Mouse (Mus musculus) midbrain, postnatal 0 days (tissue): ENCODE results near the gene Atf2. TPM values are rescaled to one million over a fixed set of nuclear protein-coding genes. Genes with fewer than 3 reads are reported as not detected.
"Not testable (repeated sequence)": the region's sequence is repeated elsewhere in the genome, so short reads cannot be mapped to it uniquely, and the experiment has no call there.

Experiments
- ATAC-seq: fragments of 200-750 bp; cut with Nextera tagmentation; 2 replicates; pipeline ENCODE4 v1.8.0; 2017; ENCODE audit warnings: moderate number of reproducible peaks, mild to moderate bottlenecking, moderate TSS enrichment, moderate library complexity; ENCODE audit not compliant: low FRiP score
- DNase-seq: peaks from one replicate; pipeline ENCODE4 v3.0.0-alpha.2; 2015; ENCODE audit warnings: low spot score
- H3K27ac ChIP-seq: fragments of 300-500 bp; sonication (generic); 2 replicates; pipeline ENCODE4 v1.5.1; 2014; ENCODE audit warnings: low read depth, mild to moderate bottlenecking, low read length, mixed read lengths
- H3K27me3 ChIP-seq: fragments of 300-500 bp; sonication (generic); 2 replicates; pipeline ENCODE4 v1.6.1; 2014; ENCODE audit warnings: low read length, control low read depth, mixed read lengths; ENCODE audit not compliant: insufficient read depth
- H3K36me3 ChIP-seq: fragments of 300-500 bp; sonication (generic); 2 replicates; pipeline ENCODE4 v1.6.1; 2014; ENCODE audit warnings: low read length, control low read depth, mixed read lengths; ENCODE audit not compliant: insufficient read depth
- H3K4me1 ChIP-seq: fragments of 300-500 bp; sonication (generic); 2 replicates; pipeline ENCODE4 v1.6.1; 2014; ENCODE audit warnings: mild to moderate bottlenecking, control low read depth, antibody characterized with exemption, low read length, mixed read lengths; ENCODE audit not compliant: insufficient read depth
- H3K4me2 ChIP-seq: fragments of 300-500 bp; sonication (generic); 2 replicates; pipeline ENCODE4 v1.6.1; 2014; ENCODE audit warnings: low read depth, mild to moderate bottlenecking, low read length, mixed read lengths; ENCODE audit not compliant: poor library complexity, severe bottlenecking
- H3K4me3 ChIP-seq: fragments of 300-500 bp; sonication (generic); 2 replicates; pipeline ENCODE4 v1.5.1; 2014; ENCODE audit warnings: low read depth, mild to moderate bottlenecking, low read length, moderate library complexity
- H3K9ac ChIP-seq: fragments of 300-500 bp; sonication (generic); replicated peaks from 2 replicates; pipeline ENCODE4 v1.6.1; 2014; ENCODE audit warnings: mild to moderate bottlenecking, low read length, moderate library complexity, mixed read lengths; ENCODE audit not compliant: poor library complexity, severe bottlenecking
- H3K9me3 ChIP-seq: fragments of 300-500 bp; sonication (generic); 2 replicates; pipeline ENCODE4 v1.6.1; 2016; ENCODE audit warnings: low read length, control low read depth
- CTCF ChIP-seq: IDR thresholded peaks from 2 replicates; pipeline ENCODE4 v1.5.1; 2016; ENCODE audit warnings: antibody characterized with exemption, mild to moderate bottlenecking
- whole genome bisulfite sequencing: fragments of 180-500 bp; shearing (Covaris S2); extraction: QIAGEN DNeasy Blood & Tissue Kit; methylation state at CpG from one replicate; pipeline ENCODE4 v1.1.7; 2014; 5-methylcytosine and 5-hydroxymethylcytosine counted together
- polyA plus RNA-seq: library from polyadenylated mRNA; unstranded; fragments of >200 nt; fragmentation: Nextera tagmentation; extraction: Ambion mirVana; gene quantifications from 2 replicates; pipeline ENCODE4 v1.2.1, GENCODE M21; 2015
- total RNA-seq: library from RNA; depleted of rRNA; stranded (reverse); fragments of >200 nt; gene quantifications from 2 replicates; pipeline ENCODE4 v1.2.3, GENCODE M21; 2014

The Atf2 gene
- total and polyA plus RNA-seq, 2 experiments from 2014 or later = 82.3 to 90.6 TPM

DNA sequence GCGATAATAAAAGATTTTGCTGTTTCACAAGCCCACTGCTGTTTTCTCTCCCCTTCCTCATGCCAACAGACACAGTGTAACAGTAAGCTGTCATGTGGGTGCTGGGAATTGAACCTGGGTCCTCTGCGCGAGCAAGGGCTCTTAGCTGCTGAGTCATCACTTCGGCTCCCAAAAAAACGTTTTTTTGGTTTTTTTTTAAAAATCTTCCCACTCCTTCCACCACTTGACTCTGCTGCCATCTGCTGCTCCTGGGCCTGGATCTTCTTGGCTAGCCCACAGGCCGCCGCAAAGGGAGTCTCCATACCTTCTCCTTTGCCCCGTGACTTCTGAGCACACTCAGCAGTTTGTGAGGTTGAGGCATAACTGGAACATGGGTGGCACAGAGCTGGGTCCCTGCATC is 84.8 kb downstream of the Atf2 start:
- Histone ChIP-seq H3K9ac (no peak overlapping the region), H3K9me3 (no peaks in the 10 kb centered on the region), H3K36me3 (no peaks in the 10 kb centered on the region), H3K4me2 (no peak overlapping the region), H3K4me1 (no peaks in the 10 kb centered on the region), H3K27ac (no peak overlapping the region), H3K27me3 (no peaks in the 10 kb centered on the region), H3K4me3 (no peak overlapping the region)
- WGBS = 76% methylated on average over 8 of the region's 8 CpGs
- peak; percentile 39 for TF ChIP-seq CTCF
- DNase-seq (no peak), ATAC-seq (no peak)

DNA sequence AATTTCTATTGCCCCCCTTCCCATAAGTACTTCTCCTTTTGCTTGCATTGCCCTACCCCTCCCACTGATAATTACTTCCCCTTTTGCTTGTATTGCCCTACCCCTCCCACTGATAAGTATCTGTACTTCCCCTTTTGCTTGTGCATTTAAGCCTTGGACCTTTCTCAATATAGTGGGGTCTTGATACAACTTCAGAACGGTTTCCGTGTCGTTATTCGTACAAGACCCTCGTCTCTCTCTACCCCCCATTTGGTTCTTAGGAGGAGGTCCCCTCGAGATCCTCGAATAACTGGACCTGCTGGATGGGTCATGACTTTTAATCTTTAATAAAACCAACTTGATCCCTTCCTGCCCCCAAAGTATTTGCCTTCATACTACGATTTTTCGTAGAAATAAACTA is 92.3 kb downstream of the Atf2 start:
- 94% methylated on average over 9 of the region's 9 CpGs for WGBS
- H3K36me3 ChIP-seq, H3K4me3 ChIP-seq, H3K4me1 ChIP-seq, H3K4me2 ChIP-seq, DNase-seq, ATAC-seq, H3K27me3 ChIP-seq, H3K27ac ChIP-seq, H3K9ac ChIP-seq, H3K9me3 ChIP-seq: not testable (repeated sequence)

DNA sequence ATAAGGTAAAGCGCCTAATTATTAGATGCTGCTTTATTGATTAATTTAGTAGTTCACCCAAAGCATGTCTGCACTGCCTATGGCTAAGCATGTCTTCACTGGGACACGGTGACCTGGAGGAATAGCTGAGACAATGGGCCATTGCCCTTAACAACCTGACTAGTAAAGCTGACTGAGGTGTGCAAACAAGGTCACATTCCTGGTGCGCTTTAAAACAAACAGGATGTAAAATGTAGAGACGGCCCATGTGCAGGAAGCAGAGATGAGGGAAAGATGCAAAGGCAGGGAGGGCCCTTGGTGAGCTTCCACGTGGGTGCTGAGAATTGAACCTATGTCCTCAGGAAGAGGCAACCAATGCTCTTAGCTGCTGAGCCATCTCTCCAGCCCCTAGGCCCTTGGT is 93.7 kb downstream of the Atf2 start:
- 77% methylated on average over 5 of the region's 5 CpGs for WGBS

DNA sequence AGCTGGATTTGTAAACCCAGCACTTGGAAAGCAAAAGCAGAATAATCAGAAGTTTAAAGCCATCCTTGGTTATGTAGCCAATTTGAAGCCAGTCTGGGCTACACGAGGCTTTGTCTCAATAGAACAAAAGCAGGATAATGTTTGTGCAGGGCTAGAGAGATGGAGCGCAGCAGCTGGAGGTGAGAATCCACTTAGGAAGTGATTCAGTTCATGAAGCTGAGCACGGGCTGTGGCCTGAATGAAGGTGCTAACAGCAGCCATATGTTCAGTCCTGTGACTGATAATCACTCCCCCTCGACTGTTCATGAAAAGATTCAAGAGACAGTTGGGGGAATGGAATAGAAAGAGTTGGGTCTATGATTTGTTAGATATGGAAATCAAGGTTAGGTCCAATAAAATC is 94.3 kb downstream of the Atf2 start:
- no peaks in the 10 kb centered on the region for H3K9me3 ChIP-seq
- no peak for TF ChIP-seq CTCF
- DNase-seq = no peak
- no peak overlapping the region for H3K4me3 ChIP-seq
- no peak overlapping the region for H3K4me2 ChIP-seq
- no peak overlapping the region for H3K27ac ChIP-seq
- no peak for ATAC-seq
- H3K4me1 ChIP-seq = no peaks in the 10 kb centered on the region
- no peaks in the 10 kb centered on the region for H3K36me3 ChIP-seq
- 55% methylated on average over 4 of the region's 4 CpGs for WGBS
- H3K9ac ChIP-seq = no peak overlapping the region
- H3K27me3 ChIP-seq = no peaks in the 10 kb centered on the region

More for the DNA sequence above, 93.7 kb downstream of the Atf2 start:
- H3K4me2 ChIP-seq = no peak overlapping the region
- ATAC-seq (no peak), DNase-seq (no peak)
- TF ChIP-seq CTCF = no peak
- no peak overlapping the region for H3K4me3 ChIP-seq
- H3K4me1 ChIP-seq = no peaks in the 10 kb centered on the region
- no peaks in the 10 kb centered on the region for H3K36me3 ChIP-seq
- H3K9me3 ChIP-seq = no peaks in the 10 kb centered on the region
- no peak overlapping the region for H3K27ac ChIP-seq
- H3K9ac ChIP-seq = no peak overlapping the region
- H3K27me3 ChIP-seq = no peaks in the 10 kb centered on the region

DNA sequence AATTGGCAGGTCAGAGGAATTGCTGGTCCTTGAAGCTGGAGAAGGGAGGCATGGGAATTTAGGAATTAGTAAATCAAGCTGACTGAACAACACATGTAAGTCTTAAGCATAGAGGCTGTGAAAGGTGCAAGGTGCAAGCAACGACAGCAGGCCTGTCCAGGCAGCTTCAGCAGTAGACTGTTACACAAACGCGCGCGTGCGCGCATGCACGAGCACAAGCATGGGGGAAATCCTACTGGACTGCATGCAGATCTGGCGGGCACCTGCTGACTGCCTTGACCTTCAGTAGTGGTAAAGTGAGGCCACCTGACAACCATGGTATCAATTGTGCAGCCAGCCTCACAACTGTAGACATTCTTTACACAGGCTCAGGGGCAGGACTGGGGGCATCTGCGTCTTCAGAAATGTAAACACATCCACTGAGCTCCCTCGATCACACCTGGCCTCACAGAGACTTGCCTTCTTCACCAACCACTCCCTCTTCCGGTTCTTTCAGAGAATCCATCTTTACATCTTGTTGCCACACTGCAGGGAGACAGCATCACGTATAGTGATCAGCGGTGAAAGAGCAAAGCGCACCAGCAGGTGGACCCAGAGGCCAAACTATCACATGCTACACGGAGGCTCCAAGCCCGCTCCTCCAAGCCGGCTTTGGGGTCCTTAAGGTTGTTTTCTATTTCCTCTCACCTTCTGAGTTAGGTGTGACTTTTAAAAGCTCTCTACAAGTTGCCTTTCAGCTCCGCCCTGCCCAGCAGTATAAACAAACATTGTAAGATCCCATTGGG is 100.4 kb downstream of the Atf2 start:
- 67% methylated on average over 19 of the region's 19 CpGs for WGBS
- TF ChIP-seq CTCF = peak; percentile 62
- no peak overlapping the region for H3K9ac ChIP-seq

DNA sequence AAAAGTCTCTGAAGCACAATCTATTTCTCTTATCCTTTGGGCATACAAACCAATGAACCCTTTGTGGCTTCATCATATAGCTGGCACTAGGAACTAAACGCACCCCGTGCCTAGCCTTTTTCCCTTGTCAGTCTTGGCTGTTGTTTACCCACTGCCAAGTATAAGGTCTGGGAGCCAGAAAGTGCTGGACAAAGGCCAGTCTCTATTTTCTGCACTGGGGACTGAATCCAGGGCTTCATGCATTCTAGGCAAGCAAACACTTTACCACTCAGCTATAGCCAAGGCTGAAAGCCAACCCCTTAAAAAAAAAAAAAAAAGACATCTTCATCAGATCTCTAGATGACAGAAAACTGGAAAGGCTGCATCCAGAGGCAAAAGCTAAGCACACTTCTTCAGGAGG is 102.1 kb downstream of the Atf2 start:
- no peaks in the 10 kb centered on the region for H3K36me3 ChIP-seq
- no peak for ATAC-seq
- DNase-seq = peak; percentile 85
- 63% methylated on average over 2 of the region's 2 CpGs for WGBS
- TF ChIP-seq CTCF = no peak
- no peak overlapping the region for H3K4me3 ChIP-seq
- no peak overlapping the region for H3K9ac ChIP-seq
- no peaks in the 10 kb centered on the region for H3K9me3 ChIP-seq
- H3K4me2 ChIP-seq = no peak overlapping the region
- no peaks in the 10 kb centered on the region for H3K27me3 ChIP-seq
- no peaks in the 10 kb centered on the region for H3K4me1 ChIP-seq
- no peak overlapping the region for H3K27ac ChIP-seq

More for the DNA sequence above, 100.4 kb downstream of the Atf2 start:
- no peak for ATAC-seq
- Histone ChIP-seq H3K27me3 (no peaks in the 10 kb centered on the region), H3K9me3 (no peaks in the 10 kb centered on the region), H3K27ac (no peak overlapping the region), H3K4me1 (no peaks in the 10 kb centered on the region), H3K4me2 (no peak overlapping the region), H3K36me3 (no peaks in the 10 kb centered on the region), H3K4me3 (no peak overlapping the region)
- DNase-seq = peak; percentile 61
